Mouse (Mus musculus): Measurements from ENCODE around the gene Ccdc170. TPM values are rescaled to one million over a fixed set of nuclear protein-coding genes. Genes with fewer than 3 reads are reported as not detected.

Ccdc170 gene
- polyA plus RNA-seq, 1 experiment from 2014 or later: not detected

DNA sequence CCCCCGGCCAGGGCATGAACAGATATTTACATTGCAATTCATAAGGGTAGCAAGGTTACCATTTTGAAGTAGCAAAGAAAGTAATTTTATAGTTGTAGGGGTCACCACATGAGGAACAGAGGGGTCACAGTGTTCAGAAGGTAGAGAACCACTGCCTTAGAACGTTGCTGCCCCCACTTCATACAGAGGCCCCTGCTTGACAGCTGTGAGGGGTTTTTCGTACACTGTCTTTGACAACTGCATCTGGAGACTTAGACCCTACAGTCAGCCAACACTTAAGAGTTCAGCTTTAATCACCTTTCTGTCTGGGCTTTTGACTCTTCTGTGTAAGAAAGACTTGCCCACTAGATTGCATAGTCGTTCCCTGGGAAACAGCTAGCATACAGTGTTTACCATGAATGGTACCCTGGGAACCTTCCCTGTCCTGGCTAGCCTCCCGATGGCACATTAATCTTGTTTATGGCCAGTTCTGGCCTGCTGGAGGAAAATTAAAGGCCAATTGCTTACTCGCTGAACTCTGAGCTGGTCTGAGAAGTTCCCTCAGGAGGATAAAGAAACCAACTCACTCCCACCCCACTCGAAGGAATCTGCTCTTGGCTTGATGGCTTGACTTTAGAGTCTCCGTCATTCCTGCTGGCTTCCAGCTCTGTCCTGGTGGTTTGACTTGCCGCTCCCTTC lies 71.3 kb downstream of the Ccdc170 start:
- Histone ChIP-seq H3K27me3 (replicated peaks; ENCODE audit: control insufficient read depth, insufficient read depth, low read length) (no peaks in the 10 kb centered on the region), H3K9me3 (ENCODE audit: control insufficient read depth) (no peaks in the 10 kb centered on the region), H3K36me3 (ENCODE audit: control insufficient read depth, insufficient read depth) (no peaks in the 10 kb centered on the region), H3K27ac (ENCODE audit: low read depth, low read length) (no peak overlapping the region), H3K4me3 (ENCODE audit: low read depth, low read length) (no peak overlapping the region), H3K4me1 (replicated peaks; ENCODE audit: control insufficient read depth, insufficient read depth, low read length) (no peaks in the 10 kb centered on the region), H3K4me2 (replicated peaks; ENCODE audit: low read depth) (no peak overlapping the region), H3K9ac (ENCODE audit: low read depth, low read length) (no peak overlapping the region)
- no peak for ATAC-seq
- 61% methylated on average over 9 of the region's 9 CpGs for WGBS
- no peak for TF ChIP-seq CTCF (IDR thresholded peaks at IDR 0.05; ENCODE audit: low read depth)

DNA sequence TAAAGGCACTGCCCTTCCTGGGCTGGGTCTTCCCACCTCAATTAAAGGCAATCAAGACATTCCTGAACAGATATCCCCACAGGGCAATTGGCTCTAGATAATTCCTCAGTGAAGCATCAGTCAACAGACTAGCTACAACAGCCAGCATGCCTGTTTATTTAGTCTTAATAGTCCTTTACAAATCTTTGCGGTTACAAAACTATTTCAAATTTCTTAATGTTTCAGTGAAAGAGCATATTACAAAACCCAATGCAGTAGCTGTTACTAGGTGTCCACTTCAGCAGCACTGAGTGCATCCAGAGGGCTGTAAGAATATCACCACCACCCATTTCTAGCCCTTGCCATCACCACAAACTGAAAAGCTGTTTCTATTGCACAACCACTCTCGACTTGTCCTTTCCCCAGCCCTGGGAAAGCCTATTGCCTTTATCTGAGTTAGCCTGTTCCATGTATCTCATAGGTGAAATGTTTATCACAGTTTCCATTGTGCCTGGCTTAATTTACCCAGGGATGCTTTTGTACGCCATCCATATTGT lies 74.6 kb downstream of the Ccdc170 start:
- H3K27ac ChIP-seq (ENCODE audit: low read depth, low read length): no peak overlapping the region
- TF ChIP-seq CTCF (IDR thresholded peaks at IDR 0.05; ENCODE audit: low read depth): no peak
- ATAC-seq: no peak
- no peaks in the 10 kb centered on the region for H3K9me3 ChIP-seq (ENCODE audit: control insufficient read depth)
- no peak overlapping the region for H3K4me3 ChIP-seq (ENCODE audit: low read depth, low read length)
- no peak overlapping the region for H3K4me2 ChIP-seq (replicated peaks; ENCODE audit: low read depth)
- H3K27me3 ChIP-seq (replicated peaks; ENCODE audit: control insufficient read depth, insufficient read depth, low read length): no peaks in the 10 kb centered on the region
- H3K4me1 ChIP-seq (replicated peaks; ENCODE audit: control insufficient read depth, insufficient read depth, low read length): no peaks in the 10 kb centered on the region
- no peaks in the 10 kb centered on the region for H3K36me3 ChIP-seq (ENCODE audit: control insufficient read depth, insufficient read depth)
- WGBS: 66% methylated on average over 3 of the region's 3 CpGs
- H3K9ac ChIP-seq (ENCODE audit: low read depth, low read length): no peak overlapping the region

DNA sequence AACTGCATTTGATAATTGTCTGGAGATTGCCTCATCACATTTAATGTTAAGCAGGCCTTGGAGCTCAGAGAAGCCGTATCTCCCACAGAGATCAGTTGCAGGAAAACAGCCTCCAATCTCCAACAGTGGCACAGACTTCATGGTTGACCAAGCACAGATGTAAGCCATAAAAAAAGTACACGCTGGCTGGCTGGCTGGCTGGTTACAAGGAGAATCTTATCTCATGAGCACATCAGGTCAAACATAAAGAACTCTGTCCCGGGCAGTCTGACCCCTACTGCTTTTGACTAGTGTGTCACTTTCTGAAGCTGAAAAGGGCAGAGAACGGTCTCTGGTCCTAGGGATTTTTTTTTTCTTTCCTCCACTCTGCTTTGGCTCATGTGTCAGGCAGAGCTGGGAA lies 76.8 kb downstream of the Ccdc170 start:
- Histone ChIP-seq H3K4me3 (ENCODE audit: low read depth, low read length) (no peak overlapping the region), H3K36me3 (ENCODE audit: control insufficient read depth, insufficient read depth) (no peaks in the 10 kb centered on the region), H3K9me3 (ENCODE audit: control insufficient read depth) (no peaks in the 10 kb centered on the region), H3K27ac (ENCODE audit: low read depth, low read length) (no peak overlapping the region), H3K4me2 (replicated peaks; ENCODE audit: low read depth) (no peak overlapping the region), H3K27me3 (replicated peaks; ENCODE audit: control insufficient read depth, insufficient read depth, low read length) (no peaks in the 10 kb centered on the region), H3K4me1 (replicated peaks; ENCODE audit: control insufficient read depth, insufficient read depth, low read length) (no peaks in the 10 kb centered on the region), H3K9ac (ENCODE audit: low read depth, low read length) (no peak overlapping the region)
- WGBS: 36% methylated on average over 4 of the region's 4 CpGs
- no peak for TF ChIP-seq CTCF (IDR thresholded peaks at IDR 0.05; ENCODE audit: low read depth)
- ATAC-seq: no peak

DNA sequence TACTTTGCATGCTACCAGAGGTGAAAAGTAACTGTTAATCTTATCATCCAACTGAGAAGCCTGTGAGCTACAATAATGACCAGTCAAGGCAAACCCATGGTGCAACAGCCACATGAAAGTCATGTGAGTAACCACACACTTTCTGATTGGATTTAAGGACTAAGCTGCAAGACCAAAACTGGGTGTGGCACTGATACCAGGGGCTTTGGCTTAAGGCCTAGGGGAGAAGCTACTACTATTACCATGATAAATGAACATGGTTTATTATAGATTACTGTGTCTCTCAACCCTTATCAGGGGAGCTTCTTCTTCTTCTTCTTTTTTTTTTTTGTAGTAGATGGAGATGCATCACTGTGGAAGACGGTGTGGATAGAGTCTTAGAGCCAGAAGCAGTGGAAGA lies 82.8 kb downstream of the Ccdc170 start:
- Histone ChIP-seq H3K9me3 (ENCODE audit: control insufficient read depth) (no peaks in the 10 kb centered on the region), H3K27ac (ENCODE audit: low read depth, low read length) (no peak overlapping the region), H3K9ac (ENCODE audit: low read depth, low read length) (no peak overlapping the region), H3K36me3 (ENCODE audit: control insufficient read depth, insufficient read depth) (no peaks in the 10 kb centered on the region), H3K4me2 (replicated peaks; ENCODE audit: low read depth) (no peak overlapping the region), H3K4me3 (ENCODE audit: low read depth, low read length) (no peak overlapping the region), H3K4me1 (replicated peaks; ENCODE audit: control insufficient read depth, insufficient read depth, low read length) (no peaks in the 10 kb centered on the region), H3K27me3 (replicated peaks; ENCODE audit: control insufficient read depth, insufficient read depth, low read length) (no peaks in the 10 kb centered on the region)
- no peak for TF ChIP-seq CTCF (IDR thresholded peaks at IDR 0.05; ENCODE audit: low read depth)
- ATAC-seq: no peak
- 88% methylated on average over 1 of the region's 1 CpGs for WGBS

DNA sequence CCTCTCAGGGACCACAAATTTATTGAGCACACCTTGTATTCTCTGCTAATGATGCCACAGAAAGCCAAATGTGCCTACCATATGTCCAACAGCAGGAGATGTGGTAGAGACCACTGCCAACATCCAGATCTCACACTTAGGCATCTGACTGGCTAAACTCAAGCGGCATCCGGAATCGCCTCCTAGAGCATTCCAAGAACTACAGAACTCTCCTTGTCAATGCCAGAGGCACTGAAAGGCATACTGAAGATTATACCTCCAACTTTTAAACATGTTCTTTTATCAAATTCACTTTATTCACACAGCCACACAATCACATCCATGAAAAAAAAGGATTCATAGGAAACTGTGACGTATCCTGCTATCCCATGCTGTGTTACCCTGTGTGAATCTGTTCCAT lies 88.5 kb downstream of the Ccdc170 start:
- no peak overlapping the region for H3K27ac ChIP-seq (ENCODE audit: low read depth, low read length)
- WGBS: 90% methylated on average over 4 of the region's 4 CpGs
- H3K9me3 ChIP-seq (ENCODE audit: control insufficient read depth): no peaks in the 10 kb centered on the region
- H3K4me1 ChIP-seq (replicated peaks; ENCODE audit: control insufficient read depth, insufficient read depth, low read length): no peaks in the 10 kb centered on the region; the same call in 1 of the 2 replicates
- H3K27me3 ChIP-seq (replicated peaks; ENCODE audit: control insufficient read depth, insufficient read depth, low read length): no peaks in the 10 kb centered on the region
- H3K4me3 ChIP-seq (ENCODE audit: low read depth, low read length): no peak overlapping the region
- H3K9ac ChIP-seq (ENCODE audit: low read depth, low read length): no peak overlapping the region
- no peaks in the 10 kb centered on the region for H3K36me3 ChIP-seq (ENCODE audit: control insufficient read depth, insufficient read depth)
- no peak overlapping the region for H3K4me2 ChIP-seq (replicated peaks; ENCODE audit: low read depth)
- TF ChIP-seq CTCF (IDR thresholded peaks at IDR 0.05; ENCODE audit: low read depth): no peak
- ATAC-seq: no peak

DNA sequence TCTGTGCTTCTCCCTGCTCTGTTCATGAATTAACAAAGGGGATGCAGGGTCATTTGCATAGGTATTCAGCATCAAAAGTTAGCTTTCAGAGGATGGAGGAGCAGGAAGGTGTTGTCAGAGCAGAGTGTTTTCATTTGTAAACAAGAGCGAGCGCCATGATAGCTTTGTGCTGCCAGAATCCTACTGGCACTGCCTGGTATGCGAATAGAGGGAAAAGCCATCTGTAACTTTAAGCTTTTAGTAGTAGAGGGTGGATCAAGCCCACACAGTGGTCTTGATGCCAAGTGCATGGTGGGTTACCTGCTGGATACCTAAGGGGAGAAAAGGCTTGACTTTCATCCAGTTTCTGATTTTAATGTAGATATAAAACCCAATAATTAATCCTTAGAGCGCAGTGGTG lies 89.0 kb downstream of the Ccdc170 start:
- WGBS: 76% methylated on average over 4 of the region's 4 CpGs
- H3K4me1 ChIP-seq (replicated peaks; ENCODE audit: control insufficient read depth, insufficient read depth, low read length): no peaks in the 10 kb centered on the region; the same call in 1 of the 2 replicates

More for the DNA sequence above, 89.0 kb downstream of the Ccdc170 start:
- Histone ChIP-seq H3K36me3 (ENCODE audit: control insufficient read depth, insufficient read depth) (no peaks in the 10 kb centered on the region), H3K9ac (ENCODE audit: low read depth, low read length) (no peak overlapping the region), H3K9me3 (ENCODE audit: control insufficient read depth) (no peaks in the 10 kb centered on the region), H3K27ac (ENCODE audit: low read depth, low read length) (no peak overlapping the region), H3K4me3 (ENCODE audit: low read depth, low read length) (no peak overlapping the region), H3K4me2 (replicated peaks; ENCODE audit: low read depth) (no peak overlapping the region), H3K27me3 (replicated peaks; ENCODE audit: control insufficient read depth, insufficient read depth, low read length) (no peaks in the 10 kb centered on the region)
- no peak for TF ChIP-seq CTCF (IDR thresholded peaks at IDR 0.05; ENCODE audit: low read depth)
- ATAC-seq: no peak
